Mouse (Mus musculus) heart, adult 2 months (tissue): ENCODE data around the gene Ptk7.

Experiments used
- CTCF ChIP-seq: fragments of 200-600 bp; IDR thresholded peaks from 2 replicates; pipeline ENCODE4 v1.8.1; 2022; ENCODE audit warnings: antibody characterized with exemption, mild to moderate bottlenecking, moderate library complexity
- EP300 ChIP-seq: fragments of 200-500 bp; IDR thresholded peaks from 2 replicates; pipeline ENCODE4 v1.6.1; 2011; ENCODE audit warnings: low read depth, low read length, control low read depth; ENCODE audit not compliant: insufficient read depth
- POLR2A ChIP-seq: fragments of 200-500 bp; IDR thresholded peaks from 2 replicates; pipeline ENCODE4 v1.6.1; 2011; ENCODE audit warnings: mild to moderate bottlenecking, low read depth, low read length, control low read depth; ENCODE audit not compliant: insufficient read depth

- TF ChIP-seq EP300 (peak; percentile 59; the same call in 1 of the 2 replicates), POLR2A (peak; percentile 40), CTCF (no peak)
These were observed 49.6 kb upstream of the Ptk7 start for GRCm38 (mm10) chr17:46678911-46679310.
